Mouse (Mus musculus) hindbrain, embryonic 15.5 days (tissue): ENCODE results near the gene Zmynd10. TPM values are rescaled to one million over a fixed set of nuclear protein-coding genes. Genes with fewer than 3 reads are reported as not detected.

Experiments used
- ATAC-seq: fragments of 200-750 bp; cut with Nextera tagmentation; 2 replicates; pipeline ENCODE4 v1.8.0; 2017; ENCODE audit warnings: low read depth, moderate number of reproducible peaks, moderate TSS enrichment; ENCODE audit not compliant: low FRiP score
- H3K27ac ChIP-seq: fragments of 300-500 bp; sonication (generic); replicated peaks from 2 replicates; pipeline ENCODE4 v1.5.1; 2015; ENCODE audit warnings: mild to moderate bottlenecking, inconsistent platforms
- H3K27me3 ChIP-seq: fragments of 300-500 bp; sonication (generic); 2 replicates; pipeline ENCODE4 v1.6.1; 2015; ENCODE audit warnings: control low read depth, inconsistent platforms
- H3K36me3 ChIP-seq: fragments of 300-500 bp; sonication (generic); 2 replicates; pipeline ENCODE4 v1.6.1; 2015; ENCODE audit warnings: control low read depth, inconsistent platforms
- H3K4me1 ChIP-seq: fragments of 300-500 bp; sonication (generic); replicated peaks from 2 replicates; pipeline ENCODE4 v1.6.1; 2015; ENCODE audit warnings: control low read depth, inconsistent platforms
- H3K4me2 ChIP-seq: fragments of 300-500 bp; sonication (generic); 2 replicates; pipeline ENCODE4 v1.6.1; 2015; ENCODE audit warnings: moderate library complexity, mild to moderate bottlenecking, inconsistent platforms
- H3K4me3 ChIP-seq: fragments of 300-500 bp; sonication (generic); 2 replicates; pipeline ENCODE4 v1.5.1; 2015; ENCODE audit warnings: mild to moderate bottlenecking, inconsistent platforms
- H3K9ac ChIP-seq: fragments of 300-500 bp; sonication (generic); 2 replicates; pipeline ENCODE4 v1.6.1; 2015; ENCODE audit warnings: inconsistent platforms
- H3K9me3 ChIP-seq: fragments of 300-500 bp; sonication (generic); 2 replicates; pipeline ENCODE4 v1.6.1; 2016; ENCODE audit warnings: control low read depth, inconsistent platforms
- WGBS: fragments of 180-500 bp; shearing (Covaris S2); methylation state at CpG from one replicate; pipeline ENCODE4 v1.1.7; 2015; 5-methylcytosine and 5-hydroxymethylcytosine counted together
- polyA plus RNA-seq: library from polyadenylated mRNA; unstranded; fragments of >200 nt; fragmentation: Nextera tagmentation; extraction: Ambion mirVana; gene quantifications from 2 replicates; pipeline ENCODE4 v1.2.1, GENCODE M21; 2015

Gene Zmynd10
- polyA plus RNA-seq, 1 experiment from 2014 or later, result 4.3 TPM

- WGBS, result 30% methylated on average over 25 of the region's 25 CpGs
- no peak overlapping the region for H3K9ac ChIP-seq
- H3K4me1 ChIP-seq, result peaks cover 28% of the 10 kb centered on the region
- no peak overlapping the region for H3K4me3 ChIP-seq
- no peak for ATAC-seq
- no peaks in the 10 kb centered on the region for H3K9me3 ChIP-seq
- H3K36me3 ChIP-seq, result peaks cover 8% of the 10 kb centered on the region; the same call in 1 of the 2 replicates
- H3K27me3 ChIP-seq, result peaks cover 24% of the 10 kb centered on the region
- peak overlapping the region; percentile 23 for H3K4me2 ChIP-seq
- no peak overlapping the region; the same call in 1 of the 2 replicates for H3K27ac ChIP-seq
Observed at GRCm38 (mm10) chr9:107521711-107522399, 25.2 kb upstream of the Zmynd10 start.

- H3K27ac ChIP-seq, result no peak overlapping the region
- no peak overlapping the region for H3K9ac ChIP-seq
Observed at GRCm38 (mm10) chr9:107522400-107522711, 24.7 kb upstream of the Zmynd10 start.

GRCm38 (mm10) chr9:107526198-107527026, 20.7 kb upstream of the Zmynd10 start:
- ATAC-seq, result peak; percentile 69
- H3K27ac ChIP-seq, result no peak overlapping the region
- 7% methylated on average over 44 of the region's 44 CpGs for WGBS

More at GRCm38 (mm10) chr9:107522400-107522711, 24.7 kb upstream of the Zmynd10 start:
- ATAC-seq, result no peak
- no peak overlapping the region for H3K4me3 ChIP-seq
- peaks cover 8% of the 10 kb centered on the region; the same call in 1 of the 2 replicates for H3K36me3 ChIP-seq
- H3K9me3 ChIP-seq, result no peaks in the 10 kb centered on the region
- H3K4me2 ChIP-seq, result peak overlapping the region; percentile 23
- peaks cover 29% of the 10 kb centered on the region for H3K4me1 ChIP-seq
- 13% methylated on average over 2 of the region's 2 CpGs for WGBS
- peaks cover 24% of the 10 kb centered on the region for H3K27me3 ChIP-seq

GRCm38 (mm10) chr9:107533791-107534407, 13.2 kb upstream of the Zmynd10 start, which contains the start of gene Tmem115:
Gene Tmem115, plus strand, starts transcription at chr9:107533945.
- Histone ChIP-seq H3K9me3 (no peaks in the 10 kb centered on the region), H3K4me1 (peaks cover 40% of the 10 kb centered on the region), H3K4me2 (peak within 1 kb of the TSS; percentile 99), H3K27ac (peak within 1 kb of the TSS; percentile 83), H3K9ac (peak within 1 kb of the TSS; percentile 84), H3K36me3 (peaks cover 16% of the 10 kb centered on the region), H3K27me3 (no peaks in the 10 kb centered on the region), H3K4me3 (peak within 1 kb of the TSS; percentile 80)
- peak; percentile 98 for ATAC-seq
- WGBS, result under 1% methylated on average over 45 of the region's 48 CpGs

More at GRCm38 (mm10) chr9:107526198-107527026, 20.7 kb upstream of the Zmynd10 start:
- peaks cover 24% of the 10 kb centered on the region for H3K27me3 ChIP-seq
- peak overlapping the region; percentile 28 for H3K4me3 ChIP-seq
- H3K9me3 ChIP-seq, result no peaks in the 10 kb centered on the region
- H3K36me3 ChIP-seq, result peaks cover 8% of the 10 kb centered on the region; the same call in 1 of the 2 replicates
- H3K4me2 ChIP-seq, result peak overlapping the region; percentile 55
- H3K9ac ChIP-seq, result no peak overlapping the region
- peaks cover 22% of the 10 kb centered on the region for H3K4me1 ChIP-seq

- no peaks in the 10 kb centered on the region for H3K9me3 ChIP-seq
- no peaks in the 10 kb centered on the region for H3K27me3 ChIP-seq
- peak overlapping the region; percentile 83 for H3K27ac ChIP-seq
- peaks cover 23% of the 10 kb centered on the region for H3K36me3 ChIP-seq
- peak; percentile 2; the same call in 1 of the 2 replicates for ATAC-seq
- peak overlapping the region; percentile 99 for H3K4me2 ChIP-seq
- H3K4me3 ChIP-seq, result peak overlapping the region; percentile 80
- H3K4me1 ChIP-seq, result peaks cover 40% of the 10 kb centered on the region
- 1% methylated on average over 40 of the region's 40 CpGs for WGBS
- peak overlapping the region; percentile 84 for H3K9ac ChIP-seq
Observed at GRCm38 (mm10) chr9:107534408-107535202, 12.5 kb upstream of the Zmynd10 start.

- H3K27ac ChIP-seq, result no peak overlapping the region
- no peaks in the 10 kb centered on the region for H3K9me3 ChIP-seq
- no peak overlapping the region for H3K9ac ChIP-seq
- no peak for ATAC-seq
- H3K4me1 ChIP-seq, result peaks cover 64% of the 10 kb centered on the region
- no peak overlapping the region for H3K4me2 ChIP-seq
- H3K36me3 ChIP-seq, result peaks cover 29% of the 10 kb centered on the region
- no peak overlapping the region for H3K4me3 ChIP-seq
- no peaks in the 10 kb centered on the region for H3K27me3 ChIP-seq
- WGBS, result 87% methylated on average over 7 of the region's 7 CpGs
Observed at GRCm38 (mm10) chr9:107538231-107538630, 8.9 kb upstream of the Zmynd10 start.

- peaks cover 32% of the 10 kb centered on the region for H3K36me3 ChIP-seq
- 91% methylated on average over 3 of the region's 3 CpGs for WGBS
- H3K27me3 ChIP-seq, result no peaks in the 10 kb centered on the region
- ATAC-seq, result no peak
- H3K9ac ChIP-seq, result no peak overlapping the region
- H3K9me3 ChIP-seq, result no peaks in the 10 kb centered on the region
- H3K4me2 ChIP-seq, result no peak overlapping the region
- no peak overlapping the region for H3K27ac ChIP-seq
- peaks cover 61% of the 10 kb centered on the region for H3K4me1 ChIP-seq
- no peak overlapping the region for H3K4me3 ChIP-seq
Observed at GRCm38 (mm10) chr9:107538711-107539110, 8.4 kb upstream of the Zmynd10 start.

- ATAC-seq, result no peak
- Histone ChIP-seq H3K27ac (no peak overlapping the region), H3K36me3 (peaks cover 43% of the 10 kb centered on the region), H3K4me3 (no peak overlapping the region), H3K9me3 (no peaks in the 10 kb centered on the region), H3K4me2 (0 out of 2 replicates have a peak overlapping the region, but pooled peaks have one; percentile 72), H3K27me3 (no peaks in the 10 kb centered on the region), H3K9ac (no peak overlapping the region), H3K4me1 (peaks cover 59% of the 10 kb centered on the region)
- 98% methylated on average over 8 of the region's 8 CpGs for WGBS
Observed at GRCm38 (mm10) chr9:107539940-107540339, 7.2 kb upstream of the Zmynd10 start.

- ATAC-seq, result no peak
- peak overlapping the region; percentile 75 for H3K4me3 ChIP-seq
- no peak overlapping the region for H3K9ac ChIP-seq
- peaks cover 46% of the 10 kb centered on the region for H3K36me3 ChIP-seq
- peaks cover 55% of the 10 kb centered on the region for H3K4me1 ChIP-seq
- 0 out of 2 replicates have a peak overlapping the region, but pooled peaks have one; percentile 82 for H3K27ac ChIP-seq
- H3K9me3 ChIP-seq, result no peaks in the 10 kb centered on the region
- 67% methylated on average over 4 of the region's 4 CpGs for WGBS
- peak overlapping the region; percentile 72 for H3K4me2 ChIP-seq
- H3K27me3 ChIP-seq, result no peaks in the 10 kb centered on the region
Observed at GRCm38 (mm10) chr9:107540420-107540819, 6.7 kb upstream of the Zmynd10 start.

GRCm38 (mm10) chr9:107541005-107541404, 6.1 kb upstream of the Zmynd10 start:
- H3K4me2 ChIP-seq, result peak overlapping the region; percentile 72
- no peaks in the 10 kb centered on the region for H3K9me3 ChIP-seq
- peak overlapping the region; percentile 75 for H3K4me3 ChIP-seq
- peaks cover 46% of the 10 kb centered on the region for H3K36me3 ChIP-seq
- H3K9ac ChIP-seq, result peak overlapping the region; percentile 63
- WGBS, result 31% methylated on average over 10 of the region's 10 CpGs
- H3K27me3 ChIP-seq, result no peaks in the 10 kb centered on the region
- peak overlapping the region; percentile 82; the same call in 1 of the 2 replicates for H3K27ac ChIP-seq
- ATAC-seq, result no peak
- H3K4me1 ChIP-seq, result peaks cover 49% of the 10 kb centered on the region
